Mouse (Mus musculus) CD4-positive, CD25-positive, alpha-beta regulatory T cell, adult 2 months (primary cell): ENCODE data around the gene Lyrm7.
"Not testable (repeated sequence)": the region's sequence is repeated elsewhere in the genome, so short reads cannot be mapped to it uniquely, and the experiment has no call there.

Experiments used
- DNase-seq: peaks from one replicate; pipeline ENCODE4 v3.0.0-alpha.2; 2012; ENCODE audit warnings: low read depth, low spot score

Gene Lyrm7

GRCm38 (mm10) chr11:54860256-54861038 lies at the start of gene Lyrm7:
Gene Lyrm7 (minus strand): TSS chr11:54860916.
- DNase-seq, result peak; percentile 98

DNA sequence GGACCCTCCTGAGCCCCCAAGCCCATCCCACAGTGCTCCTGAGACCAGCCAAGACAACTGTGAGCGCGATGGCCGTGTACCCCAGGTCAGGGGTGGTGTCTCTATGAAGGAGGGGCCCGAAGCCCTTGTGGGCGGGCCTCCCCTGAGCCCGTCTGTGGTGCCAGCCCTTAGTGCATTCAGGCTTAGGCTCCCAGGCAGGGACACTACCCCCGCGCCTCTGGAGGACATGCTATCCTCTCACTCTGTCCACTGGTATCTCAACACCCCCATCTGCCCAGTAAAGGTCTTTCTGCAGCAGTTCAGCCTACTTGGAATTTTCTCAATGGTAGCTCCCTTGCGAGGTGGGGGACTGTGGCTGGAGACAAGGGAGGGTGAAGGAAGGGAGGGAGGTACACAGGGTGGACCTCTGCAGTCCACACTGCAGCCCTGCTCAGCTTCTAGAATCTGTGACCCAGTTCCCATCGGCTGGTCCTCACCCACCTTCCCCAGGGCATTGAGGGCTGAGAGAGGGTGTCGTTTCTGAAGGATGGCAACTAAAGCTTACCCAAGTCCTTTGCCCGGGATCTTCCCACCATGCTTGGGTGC lies 49.5 kb upstream of the Lyrm7 start:
- no peak for DNase-seq

GRCm38 (mm10) chr11:54909273-54909672 lies 48.6 kb upstream of the Lyrm7 start:
- DNase-seq, result no peak

GRCm38 (mm10) chr11:54907259-54907658 lies 46.5 kb upstream of the Lyrm7 start:
- no peak for DNase-seq

DNA sequence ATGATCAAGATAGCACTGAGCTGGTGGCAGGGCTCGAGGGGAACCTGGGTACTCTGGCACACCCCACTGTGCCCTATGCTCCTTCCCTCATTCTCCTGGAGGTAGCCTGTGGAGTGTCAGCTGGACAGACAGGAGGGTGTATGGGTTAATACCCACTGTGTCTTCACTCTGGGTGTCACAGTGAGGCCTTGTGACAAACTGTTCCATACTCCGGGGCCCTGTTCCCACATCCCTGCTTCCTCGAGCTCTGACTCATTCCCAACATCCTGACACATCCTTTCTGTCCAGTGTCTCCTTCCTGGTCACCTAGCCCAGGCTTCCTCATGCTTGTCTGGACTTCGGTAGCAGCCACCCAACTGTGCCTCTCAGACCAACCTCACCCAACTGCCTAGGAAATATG lies 45.8 kb upstream of the Lyrm7 start:
- no peak for DNase-seq

DNA sequence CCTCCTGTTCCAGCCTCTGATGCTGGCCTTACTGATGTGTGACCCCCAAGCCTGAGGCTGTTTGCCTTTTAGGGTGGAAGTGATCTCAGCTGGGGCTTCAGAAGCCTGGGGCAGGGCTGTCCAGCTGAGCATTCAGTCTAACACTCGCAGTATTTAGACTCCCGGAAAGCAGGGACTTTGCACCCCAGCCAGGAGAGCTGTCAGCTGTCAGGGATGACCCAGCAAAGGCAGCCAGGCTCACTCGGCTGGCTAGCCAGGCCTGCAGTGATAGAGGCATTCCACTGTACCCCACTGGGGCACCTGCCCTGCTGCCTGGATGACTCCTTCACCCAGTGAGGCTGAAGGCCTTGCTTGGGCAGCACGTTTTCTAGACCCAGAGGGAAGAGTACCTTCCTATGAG lies 45.2 kb upstream of the Lyrm7 start:
- DNase-seq, result no peak

GRCm38 (mm10) chr11:54905086-54905485 lies 44.4 kb upstream of the Lyrm7 start:
- DNase-seq, result no peak

GRCm38 (mm10) chr11:54903940-54904706 lies 43.4 kb upstream of the Lyrm7 start:
- peak; percentile 58 for DNase-seq

DNA sequence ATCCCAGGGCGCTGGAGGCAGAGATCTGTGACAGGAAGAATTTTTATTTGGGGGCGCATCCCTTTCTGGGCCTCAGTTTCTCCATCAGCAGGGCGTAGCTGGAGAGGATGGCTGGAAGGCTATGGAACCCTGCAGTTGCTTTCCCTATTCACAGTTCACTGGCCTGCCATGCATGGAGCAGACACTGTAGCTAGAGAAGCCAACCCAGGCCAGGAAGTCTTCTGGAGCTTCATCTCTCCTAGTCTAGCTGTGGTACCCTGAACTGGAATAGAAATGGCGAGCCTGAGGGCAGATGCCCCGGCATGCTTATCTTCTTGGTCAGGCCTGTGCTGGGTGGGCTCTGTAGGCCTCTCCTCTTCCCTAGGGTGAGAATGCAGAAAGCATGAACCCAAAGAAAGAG lies 42.6 kb upstream of the Lyrm7 start:
- no peak for DNase-seq

DNA sequence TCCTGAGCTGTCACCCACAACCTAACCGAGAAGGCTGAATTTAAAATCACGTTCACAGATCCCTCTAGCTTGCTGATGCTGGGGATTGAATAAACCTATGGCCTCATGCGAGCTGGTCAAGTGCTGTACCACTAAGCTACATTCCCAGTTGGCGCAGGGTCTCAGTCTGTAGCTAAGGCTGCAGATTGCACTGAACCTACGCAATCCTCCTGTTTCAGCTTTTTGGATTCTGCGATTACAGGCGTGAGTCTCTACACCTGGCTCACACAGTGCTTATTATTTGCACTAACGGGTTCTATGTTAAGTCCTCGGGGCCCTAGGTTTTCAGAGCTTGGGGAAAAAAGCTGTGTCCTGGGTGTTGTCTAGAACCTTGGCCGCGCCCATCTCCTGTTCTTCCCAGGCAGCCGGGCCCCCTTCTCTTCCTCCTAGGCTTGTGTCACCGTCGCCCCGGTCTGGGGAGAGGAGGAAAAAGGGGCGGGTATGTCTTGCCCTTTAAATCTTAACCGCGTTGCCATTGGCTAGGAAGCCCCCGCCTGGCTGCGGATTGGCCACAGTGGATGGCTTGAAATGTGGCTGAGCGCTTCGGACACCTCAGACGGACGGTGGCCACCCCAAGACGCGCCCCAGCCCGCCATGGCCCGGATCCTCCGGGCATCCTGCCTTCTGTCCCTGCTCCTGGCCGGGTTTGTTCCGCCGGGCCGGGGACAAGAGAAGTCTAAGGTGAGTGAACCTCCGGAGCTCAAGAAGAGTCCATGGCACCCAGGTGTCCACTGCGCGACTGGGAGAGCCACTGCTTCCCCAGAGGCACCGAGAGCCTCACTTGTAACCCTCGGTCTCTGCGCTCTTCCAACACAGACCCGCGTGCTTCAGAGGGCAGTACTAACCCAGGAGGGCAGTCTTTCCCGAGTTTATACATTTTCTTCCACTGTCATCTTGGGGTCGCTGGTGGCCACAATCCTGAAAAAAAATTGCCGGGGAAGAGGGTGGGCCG lies 41.9 kb upstream of the Lyrm7 start, which contains the start of gene Gpx3:
Gene Gpx3, plus strand, starts transcription at position 121 of the 991 bp plus-strand sequence.
- DNase-seq, result no peak

DNA sequence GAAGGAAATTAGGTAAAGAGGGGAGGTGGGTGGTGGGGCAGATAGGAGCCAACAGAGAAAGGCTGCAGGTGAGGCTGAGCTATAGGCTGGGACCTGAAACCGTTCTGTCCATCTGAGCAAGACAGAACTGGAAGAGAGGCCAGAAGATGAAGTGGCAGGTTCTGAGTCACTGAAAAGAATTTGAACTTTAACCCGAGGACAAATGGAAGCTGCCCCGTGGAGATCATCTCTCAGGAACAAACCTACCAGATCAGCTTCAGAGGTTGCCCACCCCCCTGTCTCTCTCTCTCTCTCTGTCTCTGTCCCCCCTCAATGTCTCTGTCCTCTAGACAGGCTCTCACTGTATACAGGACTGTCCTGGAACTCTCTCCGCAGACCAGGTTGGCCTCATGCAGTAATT lies 38.9 kb upstream of the Lyrm7 start:
- DNase-seq, result no peak

- DNase-seq, result no peak
These were observed 36.8 kb upstream of the Lyrm7 start for GRCm38 (mm10) chr11:54897470-54897869.

- not testable (repeated sequence) for DNase-seq
These were observed 35.9 kb upstream of the Lyrm7 start for GRCm38 (mm10) chr11:54896646-54897045.

- DNase-seq, result no peak
These were observed 33.9 kb upstream of the Lyrm7 start for GRCm38 (mm10) chr11:54894589-54894988.

DNA sequence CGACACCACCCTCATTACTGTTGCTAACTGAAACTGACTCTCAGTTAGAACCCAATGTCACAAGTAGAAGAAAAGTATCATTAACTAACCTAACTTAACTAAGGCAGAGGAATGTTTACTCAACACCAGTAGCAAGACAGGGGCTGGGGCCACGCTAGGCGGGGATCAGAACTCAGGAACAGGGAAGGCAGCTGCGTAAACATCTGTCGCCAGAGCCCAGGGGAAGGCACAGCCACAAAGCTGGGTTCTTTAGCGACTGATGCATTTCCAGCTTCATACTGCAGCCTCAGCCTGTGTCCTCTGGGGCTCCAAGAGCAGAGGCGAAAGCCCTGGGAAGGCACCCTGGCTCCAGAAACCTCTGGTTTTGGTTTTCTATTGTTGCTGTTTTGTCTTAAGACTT lies 31.4 kb upstream of the Lyrm7 start:
- DNase-seq, result no peak

GRCm38 (mm10) chr11:54891341-54891740 lies 30.6 kb upstream of the Lyrm7 start:
- DNase-seq, result no peak

- no peak for DNase-seq
These were observed 27.2 kb upstream of the Lyrm7 start for GRCm38 (mm10) chr11:54887927-54888326.

DNA sequence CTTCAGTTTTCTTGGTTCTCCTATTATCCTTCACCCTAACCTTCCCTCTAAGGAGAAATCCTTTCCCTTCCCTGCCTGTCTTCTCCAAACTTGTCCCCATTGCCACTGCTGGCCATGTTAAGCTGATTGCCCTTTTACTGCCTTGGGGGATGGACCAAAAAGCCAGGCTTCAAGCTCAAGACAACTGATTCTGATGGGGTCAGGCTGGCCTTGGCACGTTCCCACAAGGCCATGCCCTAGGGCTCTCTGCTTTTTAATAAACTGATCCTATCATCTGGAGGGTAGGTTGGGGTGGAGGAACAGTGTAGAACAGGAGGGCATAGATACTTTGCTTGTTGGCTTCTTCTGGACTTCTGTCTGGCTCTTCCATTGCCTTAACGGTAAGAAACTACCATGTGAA lies 24.7 kb upstream of the Lyrm7 start:
- DNase-seq, result no peak

- DNase-seq, result no peak
These were observed 24.2 kb upstream of the Lyrm7 start for GRCm38 (mm10) chr11:54884937-54885336.

GRCm38 (mm10) chr11:54884197-54884828 lies 23.6 kb upstream of the Lyrm7 start:
- DNase-seq, result peak; percentile 46

DNA sequence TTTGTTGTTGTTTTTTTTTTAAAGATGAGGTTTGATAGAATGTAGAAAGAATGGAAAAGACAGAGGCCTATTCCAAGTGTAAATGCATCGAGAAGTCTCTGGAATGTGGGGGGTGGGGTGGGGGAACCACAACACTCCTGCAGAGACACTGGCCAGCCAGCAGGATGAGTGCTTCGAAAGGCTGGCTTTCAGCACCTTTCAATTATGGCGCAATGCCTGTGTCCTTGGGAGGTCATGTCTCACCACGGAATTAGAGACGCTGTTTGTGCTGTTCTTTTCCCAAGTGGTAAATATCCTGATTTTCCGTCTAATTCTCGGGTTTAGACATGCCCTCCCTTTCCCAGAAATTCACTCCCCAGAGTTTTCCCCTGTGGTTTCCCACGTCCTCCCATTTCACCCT lies 22.0 kb upstream of the Lyrm7 start:
- no peak for DNase-seq
